Mouse (Mus musculus) testis, postnatal 14 days (tissue): Measurements from ENCODE around the gene Ppp1r16b.
"Not testable (repeated sequence)": the region's sequence is repeated elsewhere in the genome, so short reads cannot be mapped to it uniquely, and the experiment has no call there.

Source experiments
- DNase-seq: peaks from one replicate; pipeline ENCODE4 v3.0.0; 2021; ENCODE audit warnings: low spot score

Ppp1r16b gene

GRCm38 (mm10) chr2:158722991-158723551, 57.9 kb downstream of the Ppp1r16b start:
- no peak for DNase-seq

GRCm38 (mm10) chr2:158723806-158724205, 58.6 kb downstream of the Ppp1r16b start:
- no peak for DNase-seq

DNA sequence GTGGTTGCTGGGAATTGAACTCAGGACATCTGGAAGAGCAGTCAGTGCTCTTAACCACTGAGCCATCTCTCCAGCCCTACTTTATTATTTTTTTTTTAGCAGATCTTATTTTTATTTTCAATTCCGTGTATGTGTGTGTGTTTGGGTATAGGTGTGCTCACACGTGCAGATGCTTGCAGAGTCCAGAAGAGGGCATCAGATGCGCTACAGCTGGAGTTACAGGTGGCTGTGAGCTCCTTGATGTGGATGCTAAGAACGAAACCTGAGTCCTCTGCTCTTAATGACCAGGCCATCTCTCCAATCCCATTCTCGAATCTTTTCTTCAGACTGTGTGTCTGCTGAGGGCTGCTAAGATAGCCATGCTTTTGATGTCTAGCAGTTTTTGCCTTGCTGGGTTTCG, 61.1 kb downstream of the Ppp1r16b start:
- no peak for DNase-seq

DNA sequence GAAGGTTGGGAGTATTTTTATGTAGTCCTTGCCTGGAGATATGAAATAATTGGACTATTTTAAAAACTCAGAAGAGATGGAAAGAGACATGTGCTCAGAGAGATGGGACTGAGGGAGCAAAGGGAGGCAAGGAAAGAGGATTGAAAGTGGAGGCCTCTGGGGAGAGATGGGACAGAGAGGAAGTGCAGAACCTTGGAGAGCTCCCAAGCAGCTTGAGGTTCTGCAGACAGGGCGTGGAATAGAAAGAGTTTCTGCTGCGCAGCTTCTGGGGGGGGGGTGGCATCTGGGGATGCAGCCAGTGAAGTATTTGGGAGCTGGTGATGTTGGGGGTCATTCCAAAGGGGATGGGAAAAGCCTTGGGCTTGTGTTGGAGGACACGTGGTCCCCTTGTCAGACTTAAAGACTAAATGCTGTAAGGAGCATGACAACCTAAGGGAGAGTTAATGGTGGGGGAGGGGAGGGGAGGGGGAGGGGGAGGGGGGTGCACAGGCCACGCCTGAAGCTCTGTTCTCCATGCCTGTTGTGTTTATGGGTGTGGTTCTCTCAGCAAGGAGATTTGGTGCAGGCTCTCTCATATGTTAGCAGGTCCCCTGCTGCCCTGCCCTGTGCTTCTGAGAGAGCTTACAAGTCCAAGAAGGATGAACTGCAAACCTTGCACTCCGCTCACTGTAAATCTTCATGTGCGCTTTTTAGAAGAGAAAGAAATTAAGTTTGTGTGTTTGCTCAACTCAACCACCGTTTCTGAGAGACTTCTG, 63.0 kb downstream of the Ppp1r16b start:
- DNase-seq, result no peak

- no peak for DNase-seq
These were observed 65.7 kb downstream of the Ppp1r16b start for GRCm38 (mm10) chr2:158730896-158731295.

GRCm38 (mm10) chr2:158732521-158732920, 67.3 kb downstream of the Ppp1r16b start:
- DNase-seq, result no peak

DNA sequence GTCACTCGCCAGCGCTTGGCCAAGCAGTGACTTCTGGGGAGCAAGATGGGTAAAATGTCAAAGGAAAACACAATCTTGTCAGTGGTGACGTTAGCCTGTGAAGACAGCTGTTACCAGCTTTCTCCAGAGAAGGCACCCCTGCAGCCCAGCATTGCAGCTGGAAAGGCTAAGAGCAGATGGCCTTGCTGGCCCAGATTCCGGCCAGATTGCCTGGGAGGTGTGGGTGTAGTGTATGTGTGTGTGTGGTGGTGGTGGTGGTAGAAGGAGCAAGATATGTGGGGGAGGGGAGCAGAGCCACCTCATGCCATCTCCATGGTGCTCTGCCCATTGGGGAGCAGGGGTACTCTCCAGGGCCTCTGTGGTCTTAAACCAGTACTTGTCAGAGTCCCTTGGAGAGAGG, 67.9 kb downstream of the Ppp1r16b start:
- no peak for DNase-seq

- no peak for DNase-seq
These were observed 68.7 kb downstream of the Ppp1r16b start for GRCm38 (mm10) chr2:158733914-158734313.

DNA sequence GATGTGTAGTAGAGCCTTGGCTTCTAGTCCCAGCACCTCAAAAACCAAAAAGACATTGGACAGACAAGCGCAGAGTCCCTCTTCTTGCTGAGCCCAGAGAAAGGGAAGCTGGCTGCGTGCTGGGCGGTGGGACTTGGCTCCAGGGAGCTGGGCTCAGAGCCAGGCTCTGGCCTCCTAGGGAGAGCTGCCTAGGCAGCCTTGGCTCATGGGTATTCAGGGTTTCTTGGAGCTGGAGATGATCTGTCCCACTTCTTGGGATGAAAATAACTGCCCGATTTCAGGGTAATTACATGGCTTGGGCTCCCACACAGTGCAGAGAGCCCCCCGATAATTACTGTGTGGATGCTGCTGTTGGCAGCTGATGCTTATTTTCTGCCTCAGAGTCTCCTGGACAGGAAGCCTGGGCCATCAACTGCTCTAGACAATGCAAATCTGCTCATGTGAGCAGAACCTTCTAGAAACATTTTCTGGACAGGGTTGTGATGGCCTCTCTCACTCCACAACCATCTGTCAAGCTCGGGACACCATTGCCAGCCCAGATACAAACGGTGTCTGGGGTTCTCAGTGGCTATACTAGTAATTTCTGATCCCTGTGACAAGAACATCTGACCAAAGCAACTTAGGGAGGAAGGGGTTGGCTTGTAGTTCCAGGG, 69.4 kb downstream of the Ppp1r16b start:
- DNase-seq, result no peak

GRCm38 (mm10) chr2:158735340-158735739, 70.1 kb downstream of the Ppp1r16b start:
- no peak for DNase-seq

GRCm38 (mm10) chr2:158736247-158736646, 71.0 kb downstream of the Ppp1r16b start:
- not testable (repeated sequence) for DNase-seq

GRCm38 (mm10) chr2:158738591-158738990, 73.4 kb downstream of the Ppp1r16b start:
- DNase-seq, result no peak

GRCm38 (mm10) chr2:158739113-158739512, 73.9 kb downstream of the Ppp1r16b start:
- no peak for DNase-seq

GRCm38 (mm10) chr2:158741011-158741501, 75.9 kb downstream of the Ppp1r16b start:
- DNase-seq, result peak; percentile 53

DNA sequence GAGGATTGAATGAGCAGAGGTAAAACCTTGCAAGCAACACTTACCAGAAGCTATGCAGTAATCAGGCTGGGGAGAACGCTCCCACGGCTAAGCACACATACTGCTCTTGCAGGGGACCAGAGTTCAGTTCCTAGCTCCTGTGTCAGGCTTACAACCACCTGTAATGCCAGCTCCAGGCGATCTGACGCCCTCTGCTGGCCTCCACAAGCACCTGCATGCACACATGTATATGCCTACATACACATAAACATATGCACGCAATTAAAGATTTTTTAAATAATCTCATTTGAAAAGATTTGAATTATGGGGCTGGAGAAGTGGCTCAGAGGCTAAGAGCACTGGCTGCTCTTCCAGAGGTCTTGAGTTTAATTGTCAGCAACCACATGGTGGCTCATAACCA, 77.2 kb downstream of the Ppp1r16b start:
- no peak for DNase-seq

GRCm38 (mm10) chr2:158743518-158744141, 78.4 kb downstream of the Ppp1r16b start:
- DNase-seq, result no peak

DNA sequence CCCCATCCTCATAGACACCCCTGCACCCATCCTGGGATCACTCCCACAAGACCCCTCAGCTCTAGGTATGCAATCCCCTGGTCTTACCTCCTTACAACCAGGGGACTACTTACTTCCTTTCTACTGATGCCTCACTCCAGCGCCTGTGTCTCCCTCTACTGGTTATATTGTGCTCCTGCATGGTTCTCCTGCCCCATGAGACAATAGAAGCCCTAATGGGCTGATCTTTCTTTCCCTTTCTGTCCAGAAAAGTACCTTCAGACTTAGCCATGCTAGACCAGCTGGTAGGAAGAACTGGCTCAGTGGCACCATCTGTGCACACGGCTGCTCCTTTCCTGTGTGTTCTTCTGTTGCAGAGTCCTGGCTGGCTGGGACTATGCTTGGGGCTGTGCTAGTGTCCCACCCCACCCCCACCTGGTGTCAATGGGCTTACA, 79.9 kb downstream of the Ppp1r16b start:
- no peak for DNase-seq

GRCm38 (mm10) chr2:158746164-158746563, 81.0 kb downstream of the Ppp1r16b start:
- no peak for DNase-seq

- no peak for DNase-seq
These were observed 84.2 kb downstream of the Ppp1r16b start for GRCm38 (mm10) chr2:158749366-158749765.

GRCm38 (mm10) chr2:158760231-158760630, 95.0 kb downstream of the Ppp1r16b start:
- no peak for DNase-seq

- no peak for DNase-seq
These were observed 97.1 kb downstream of the Ppp1r16b start for GRCm38 (mm10) chr2:158762339-158762738.

GRCm38 (mm10) chr2:158767742-158768339, 102.6 kb downstream of the Ppp1r16b start, which contains the start of gene Fam83d:
Gene Fam83d (plus strand): TSS chr2:158768093.
- DNase-seq, result peak; percentile 96
